Mouse (Mus musculus): ENCODE data around the gene Npepl1. TPM values are rescaled to one million over a fixed set of nuclear protein-coding genes. Genes with fewer than 3 reads are reported as not detected.

Npepl1 gene
- total RNA-seq (2014; fragmentation: Nextera tagmentation) (74.3 and 81.5 TPM in 2 replicates), total RNA-seq (2017) (18.5 and 20.3 TPM in 2 replicates), polyA plus RNA-seq (2012) (205 and 258 TPM in 2 replicates)

DNA sequence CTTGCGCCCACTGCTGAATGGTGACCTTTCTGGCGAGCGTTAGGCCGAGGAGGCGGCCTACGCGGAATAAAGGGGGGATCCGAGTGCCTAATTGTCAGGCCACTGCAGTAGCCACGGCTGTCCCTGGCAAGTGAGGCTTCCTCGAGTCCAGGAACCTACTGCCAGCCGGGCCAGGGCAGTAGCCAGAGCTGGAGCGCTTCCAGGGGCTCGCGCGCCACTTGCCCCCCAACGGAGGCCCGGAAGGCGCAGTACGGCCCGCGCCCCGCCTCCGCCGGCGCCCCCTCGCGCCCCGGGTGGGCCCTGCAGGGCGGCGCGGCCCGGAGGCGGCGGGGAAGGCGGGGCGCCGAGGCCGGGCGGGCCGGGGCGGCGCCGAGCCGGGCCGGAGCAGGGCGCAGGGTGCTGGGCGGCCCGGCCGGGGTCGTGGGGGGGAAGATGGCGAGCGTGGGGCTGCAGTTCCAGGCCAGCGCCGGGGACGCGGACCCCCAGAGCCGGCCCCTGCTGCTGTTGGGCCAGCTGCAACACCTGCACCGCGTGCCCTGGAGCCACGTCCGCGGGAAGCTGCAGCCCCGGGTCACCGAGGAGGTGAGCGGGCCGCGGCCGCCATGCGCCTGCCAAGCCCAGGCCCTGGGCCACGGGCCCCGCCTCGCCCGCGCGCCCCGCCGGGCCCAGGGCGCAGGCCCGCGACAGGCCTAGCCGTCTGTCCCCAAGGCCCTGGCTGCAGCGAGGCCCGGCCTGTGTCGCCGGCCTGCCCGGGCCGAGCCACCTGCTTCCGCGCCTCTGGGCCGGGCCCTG is at the start of gene Npepl1:
Gene Npepl1 (plus strand): TSS at position 359 of the 792 bp plus-strand sequence.
- DNase-seq (ENCODE audit: low spot score), result peak; percentile 97
- peak; percentile 19 for ATAC-seq (ENCODE audit: extremely low read depth, insufficient number of reproducible peaks, low FRiP score, poor library complexity, severe bottlenecking)

DNA sequence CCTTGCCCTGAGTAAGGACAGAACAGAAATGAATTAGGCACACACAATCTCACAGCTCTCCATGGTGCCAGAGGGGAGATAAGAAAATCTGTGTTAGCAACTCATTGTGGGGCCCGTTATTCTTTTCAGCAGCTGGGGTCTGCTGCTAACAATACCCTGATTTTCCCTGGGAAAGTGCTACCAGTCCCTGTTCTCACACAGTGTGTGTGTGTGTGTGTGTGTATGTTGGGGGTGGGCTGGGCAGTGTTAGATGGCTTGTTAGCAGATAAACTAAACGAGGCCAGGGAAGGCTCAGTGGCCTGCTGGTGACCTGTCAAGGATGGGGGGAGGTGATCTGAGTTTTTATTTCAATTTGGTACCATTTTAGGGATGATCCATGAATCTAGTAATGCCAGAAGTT is 48.9 kb upstream of the Npepl1 start:
- Histone ChIP-seq H3K36me3 (replicated peaks) (no peaks in the 10 kb centered on the region), H3K4me1 (ENCODE audit: insufficient read depth, low read depth, low read length) (no peaks in the 10 kb centered on the region), H3K27me3 (ENCODE audit: insufficient read depth, low read length) (no peaks in the 10 kb centered on the region), H3K4me3 (ENCODE audit: low read depth, low read length) (no peak overlapping the region), H3K9me3 (replicated peaks) (peaks cover 9% of the 10 kb centered on the region)
- ATAC-seq (ENCODE audit: extremely low read depth, insufficient number of reproducible peaks, low FRiP score, poor library complexity, severe bottlenecking), result no peak
- no peak for DNase-seq (ENCODE audit: low spot score)
- TF ChIP-seq GATA2 (IDR thresholded peaks at IDR 0.05; ENCODE audit: borderline replicate concordance, low read depth, low read length) (no peak), GATA1 (IDR thresholded peaks at IDR 0.05; ENCODE audit: borderline replicate concordance, low read length) (no peak), CTCF (IDR thresholded peaks at IDR 0.05; ENCODE audit: low read depth, low read length) (no peak), POLR2AphosphoS5 (IDR thresholded peaks at IDR 0.05; ENCODE audit: insufficient replicate concordance, low read depth, low read length) (no peak), TAL1 (conservative IDR thresholded peaks at IDR 0.05; ENCODE audit: low read depth, low read length) (no peak)

More for the DNA sequence above, at the start of gene Npepl1:
- Histone ChIP-seq H3K36me3 (replicated peaks) (peaks cover 44% of the 10 kb centered on the region), H3K27me3 (ENCODE audit: insufficient read depth, low read length) (no peaks in the 10 kb centered on the region), H3K4me3 (ENCODE audit: low read depth, low read length) (peak within 1 kb of the TSS; percentile 86), H3K9me3 (replicated peaks) (no peaks in the 10 kb centered on the region), H3K4me1 (ENCODE audit: insufficient read depth, low read depth, low read length) (peaks cover 34% of the 10 kb centered on the region)
- TF ChIP-seq CTCF (IDR thresholded peaks at IDR 0.05; ENCODE audit: low read depth, low read length) (no peak), TAL1 (conservative IDR thresholded peaks at IDR 0.05; ENCODE audit: low read depth, low read length) (no peak), POLR2AphosphoS5 (IDR thresholded peaks at IDR 0.05; ENCODE audit: insufficient replicate concordance, low read depth, low read length) (no peak), GATA2 (IDR thresholded peaks at IDR 0.05; ENCODE audit: borderline replicate concordance, low read depth, low read length) (no peak), GATA1 (IDR thresholded peaks at IDR 0.05; ENCODE audit: borderline replicate concordance, low read length) (no peak)

DNA sequence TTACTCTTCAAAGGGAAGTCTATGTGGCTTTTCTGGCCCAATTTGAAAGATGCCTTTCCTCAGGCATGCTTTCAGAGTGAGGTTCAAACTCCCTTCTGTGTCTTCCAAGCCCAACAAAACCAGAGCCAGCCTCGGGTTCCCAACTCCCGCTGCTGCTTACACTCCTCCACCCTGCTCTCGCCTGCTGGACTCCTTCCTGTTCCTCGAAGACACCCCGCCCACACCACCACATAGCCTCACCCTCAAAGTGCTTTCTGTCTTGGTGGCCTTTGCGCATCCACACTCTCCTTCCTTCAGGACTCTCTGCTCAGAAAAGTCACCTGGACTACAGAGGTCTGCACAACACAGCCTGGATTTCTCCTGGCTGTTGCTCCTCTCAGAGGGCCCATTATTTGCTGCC is 47.1 kb upstream of the Npepl1 start:
- Histone ChIP-seq H3K4me3 (ENCODE audit: low read depth, low read length) (no peak overlapping the region), H3K27me3 (ENCODE audit: insufficient read depth, low read length) (no peaks in the 10 kb centered on the region)
- no peak for ATAC-seq (ENCODE audit: extremely low read depth, insufficient number of reproducible peaks, low FRiP score, poor library complexity, severe bottlenecking)

DNA sequence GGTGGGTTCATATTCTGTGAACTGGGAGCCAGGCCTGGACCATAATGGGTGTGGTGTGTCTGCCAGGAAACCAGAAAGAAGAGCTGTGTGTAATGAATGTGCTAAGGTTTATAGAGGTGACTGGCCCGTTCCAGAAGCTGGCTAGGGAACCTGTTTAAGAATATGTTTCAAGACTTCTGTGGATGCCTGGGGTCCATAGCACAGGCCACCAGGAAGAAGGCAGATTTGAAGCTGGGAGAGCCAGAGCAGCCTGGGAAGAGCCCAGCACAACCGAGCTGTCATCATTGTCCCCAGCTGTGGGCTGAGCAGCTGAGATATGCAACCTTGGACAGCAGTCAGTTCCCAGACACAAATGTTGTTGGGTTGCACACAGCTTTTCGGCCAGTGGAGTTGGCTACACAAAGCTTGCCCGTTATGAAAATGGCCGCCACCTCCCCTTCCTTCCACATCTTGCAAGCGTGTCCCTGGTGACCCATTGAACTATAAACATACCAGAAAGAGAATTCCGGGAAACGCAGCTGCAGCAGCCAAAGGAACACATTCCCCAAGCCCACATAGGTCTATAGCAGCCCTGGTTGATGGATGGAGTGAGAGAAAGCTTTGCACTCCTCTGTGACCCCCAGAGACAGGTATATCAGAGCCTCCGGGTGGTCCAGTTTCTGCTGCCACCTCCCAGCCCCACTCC is 46.5 kb upstream of the Npepl1 start:
- H3K27me3 ChIP-seq (ENCODE audit: insufficient read depth, low read length), result no peaks in the 10 kb centered on the region
- ATAC-seq (ENCODE audit: extremely low read depth, insufficient number of reproducible peaks, low FRiP score, poor library complexity, severe bottlenecking) (no peak), DNase-seq (ENCODE audit: low spot score) (no peak)
- TF ChIP-seq GATA2 (IDR thresholded peaks at IDR 0.05; ENCODE audit: borderline replicate concordance, low read depth, low read length), result no peak
- TF ChIP-seq CTCF (IDR thresholded peaks at IDR 0.05; ENCODE audit: low read depth, low read length), result no peak
- no peak for TF ChIP-seq POLR2AphosphoS5 (IDR thresholded peaks at IDR 0.05; ENCODE audit: insufficient replicate concordance, low read depth, low read length)
- no peak for TF ChIP-seq GATA1 (IDR thresholded peaks at IDR 0.05; ENCODE audit: borderline replicate concordance, low read length)
- TF ChIP-seq TAL1 (conservative IDR thresholded peaks at IDR 0.05; ENCODE audit: low read depth, low read length), result no peak
- peaks cover 9% of the 10 kb centered on the region for H3K9me3 ChIP-seq (replicated peaks)
- H3K4me1 ChIP-seq (ENCODE audit: insufficient read depth, low read depth, low read length), result no peaks in the 10 kb centered on the region
- H3K36me3 ChIP-seq (replicated peaks), result no peaks in the 10 kb centered on the region
- H3K4me3 ChIP-seq (ENCODE audit: low read depth, low read length), result no peak overlapping the region

More for the DNA sequence above, 47.1 kb upstream of the Npepl1 start:
- Histone ChIP-seq H3K36me3 (replicated peaks) (no peaks in the 10 kb centered on the region), H3K9me3 (replicated peaks) (peaks cover 9% of the 10 kb centered on the region), H3K4me1 (ENCODE audit: insufficient read depth, low read depth, low read length) (no peaks in the 10 kb centered on the region)
- no peak for DNase-seq (ENCODE audit: low spot score)
- TF ChIP-seq GATA2 (IDR thresholded peaks at IDR 0.05; ENCODE audit: borderline replicate concordance, low read depth, low read length), result no peak
- TF ChIP-seq POLR2AphosphoS5 (IDR thresholded peaks at IDR 0.05; ENCODE audit: insufficient replicate concordance, low read depth, low read length), result no peak
- TF ChIP-seq GATA1 (IDR thresholded peaks at IDR 0.05; ENCODE audit: borderline replicate concordance, low read length), result no peak
- TF ChIP-seq CTCF (IDR thresholded peaks at IDR 0.05; ENCODE audit: low read depth, low read length), result no peak
- no peak for TF ChIP-seq TAL1 (conservative IDR thresholded peaks at IDR 0.05; ENCODE audit: low read depth, low read length)

DNA sequence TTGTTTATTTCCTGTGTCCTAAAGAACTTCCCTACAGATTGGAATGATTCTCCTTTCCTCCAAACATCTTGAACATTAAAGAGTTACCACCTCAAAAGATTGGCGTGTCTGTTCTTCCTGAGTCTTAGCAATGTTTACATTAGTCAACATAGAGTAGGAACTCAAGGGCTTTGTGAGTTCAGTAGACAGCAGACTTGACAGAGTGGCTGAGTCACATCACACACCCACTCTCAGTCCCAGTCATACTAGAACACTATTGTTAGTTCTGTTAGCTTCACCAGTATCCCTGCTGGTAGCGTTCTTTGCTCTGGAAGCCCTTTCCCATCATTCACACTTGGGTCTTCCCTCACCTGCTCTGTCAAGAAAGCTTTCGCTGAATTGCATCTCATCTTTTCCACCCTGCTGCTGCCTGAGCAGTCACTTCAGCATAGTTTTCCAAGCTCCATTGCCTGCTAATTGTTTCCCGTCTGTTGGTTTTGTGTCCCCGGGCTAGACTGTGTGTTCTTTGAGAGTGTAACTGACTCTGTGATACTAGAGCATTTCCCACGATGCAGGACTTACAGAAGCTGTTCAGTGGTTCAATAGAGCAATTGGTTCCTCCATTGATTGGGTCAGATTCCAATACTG is 42.2 kb upstream of the Npepl1 start:
- H3K36me3 ChIP-seq (replicated peaks), result no peaks in the 10 kb centered on the region
- H3K4me1 ChIP-seq (ENCODE audit: insufficient read depth, low read depth, low read length), result no peaks in the 10 kb centered on the region
- DNase-seq (ENCODE audit: low spot score), result no peak
- TF ChIP-seq POLR2AphosphoS5 (IDR thresholded peaks at IDR 0.05; ENCODE audit: insufficient replicate concordance, low read depth, low read length) (no peak), CTCF (IDR thresholded peaks at IDR 0.05; ENCODE audit: low read depth, low read length) (no peak), GATA1 (IDR thresholded peaks at IDR 0.05; ENCODE audit: borderline replicate concordance, low read length) (no peak), TAL1 (conservative IDR thresholded peaks at IDR 0.05; ENCODE audit: low read depth, low read length) (no peak), GATA2 (IDR thresholded peaks at IDR 0.05; ENCODE audit: borderline replicate concordance, low read depth, low read length) (no peak)
- H3K9me3 ChIP-seq (replicated peaks), result no peaks in the 10 kb centered on the region
- no peak for ATAC-seq (ENCODE audit: extremely low read depth, insufficient number of reproducible peaks, low FRiP score, poor library complexity, severe bottlenecking)
- H3K27me3 ChIP-seq (ENCODE audit: insufficient read depth, low read length), result 0 out of 2 replicates have a peak, but pooled peaks cover 2% of the 10 kb centered on the region
- H3K4me3 ChIP-seq (ENCODE audit: low read depth, low read length), result no peak overlapping the region
